Mouse (Mus musculus): ENCODE results near the gene Trim43c. TPM values are rescaled to one million over a fixed set of nuclear protein-coding genes. Genes with fewer than 3 reads are reported as not detected.
A peak's percentile ranks its signal among the peaks of the same experiment; 100 is the strongest.
"Not testable (repeated sequence)": the region's sequence is repeated elsewhere in the genome, so short reads cannot be mapped to it uniquely, and the experiment has no call there.

The Trim43c gene
- 0.10 TPM in 1 of 2 replicates, not detected in the other for polyA plus RNA-seq (2016; fragmentation: Nextera tagmentation; extraction: Ambion mirVana)

- H3K27ac ChIP-seq (replicated peaks); H3K27me3 ChIP-seq; H3K9me3 ChIP-seq; H3K4me3 ChIP-seq; H3K9ac ChIP-seq (replicated peaks); H3K36me3 ChIP-seq; ATAC-seq (ENCODE audit: low FRiP score, low read depth); H3K4me2 ChIP-seq (replicated peaks); H3K4me1 ChIP-seq: not testable (repeated sequence)
- 71% methylated on average over 2 of the region's 2 CpGs for WGBS
These were observed at the start of gene Trim43c for GRCm38 (mm10) chr9:88838864-88839263. Gene Trim43c, plus strand, starts transcription at chr9:88839164.

GRCm38 (mm10) chr9:88853072-88853471 is 14.1 kb downstream of the Trim43c start:
- 81% methylated on average over 7 of the region's 7 CpGs for WGBS
- not testable (repeated sequence) for H3K4me2 ChIP-seq (replicated peaks); H3K9me3 ChIP-seq; H3K27ac ChIP-seq (replicated peaks); H3K4me1 ChIP-seq; ATAC-seq (ENCODE audit: low FRiP score, low read depth); H3K36me3 ChIP-seq; H3K27me3 ChIP-seq; H3K4me3 ChIP-seq; H3K9ac ChIP-seq (replicated peaks)

GRCm38 (mm10) chr9:88858566-88859492 is 19.9 kb downstream of the Trim43c start:
- peak overlapping the region; percentile 44 for H3K4me3 ChIP-seq
- not testable (repeated sequence) for H3K36me3 ChIP-seq; H3K27ac ChIP-seq (replicated peaks); H3K4me1 ChIP-seq; H3K27me3 ChIP-seq; H3K9me3 ChIP-seq
- peak overlapping the region; percentile 54 for H3K9ac ChIP-seq (replicated peaks)
- 3% methylated on average over 52 of the region's 52 CpGs for WGBS
- peak; percentile 99 for ATAC-seq (ENCODE audit: low FRiP score, low read depth)
- peak overlapping the region; percentile 60 for H3K4me2 ChIP-seq (replicated peaks)

Other genes starting within 250 kb of the Trim43c start
- gene Mthfsl, start 118.9 kb upstream of the Trim43c start, polyA plus RNA-seq (2016; fragmentation: Nextera tagmentation; extraction: Ambion mirVana) = 31.7 and 32.3 TPM in 2 replicates
- gene Bcl2a1d, start 107.2 kb upstream of the Trim43c start, polyA plus RNA-seq (2016; fragmentation: Nextera tagmentation; extraction: Ambion mirVana) = not detected in 2 replicates
- gene Bcl2a1a, start 117.7 kb downstream of the Trim43c start, polyA plus RNA-seq (2016; fragmentation: Nextera tagmentation; extraction: Ambion mirVana) = not detected in 2 replicates